Mouse (Mus musculus) liver, embryonic 15.5 days (tissue): ENCODE data around the gene Tpm3. TPM values are rescaled to one million over a fixed set of nuclear protein-coding genes. Genes with fewer than 3 reads are reported as not detected.
"Not testable (repeated sequence)": the region's sequence is repeated elsewhere in the genome, so short reads cannot be mapped to it uniquely, and the experiment has no call there.

ENCODE experiments used
- ATAC-seq: fragments of 200-750 bp; cut with Nextera tagmentation; 2 replicates; pipeline ENCODE4 v1.8.0; 2017; ENCODE audit warnings: moderate number of reproducible peaks, mild to moderate bottlenecking, moderate library complexity; ENCODE audit not compliant: insufficient read depth
- H3K27ac ChIP-seq: fragments of 300-500 bp; sonication (generic); replicated peaks from 2 replicates; pipeline ENCODE4 v1.5.1; 2015; ENCODE audit warnings: mild to moderate bottlenecking, inconsistent platforms
- H3K27me3 ChIP-seq: fragments of 300-500 bp; sonication (generic); 2 replicates; pipeline ENCODE4 v1.6.1; 2015; ENCODE audit warnings: mild to moderate bottlenecking, inconsistent platforms
- H3K36me3 ChIP-seq: fragments of 300-500 bp; sonication (generic); replicated peaks from 2 replicates; pipeline ENCODE4 v1.6.1; 2015; ENCODE audit warnings: moderate library complexity, mild to moderate bottlenecking, inconsistent platforms
- H3K4me1 ChIP-seq: fragments of 300-500 bp; sonication (generic); replicated peaks from 2 replicates; pipeline ENCODE4 v1.6.1; 2015; ENCODE audit warnings: inconsistent platforms
- H3K4me2 ChIP-seq: fragments of 300-500 bp; sonication (generic); 2 replicates; pipeline ENCODE4 v1.6.1; 2015; ENCODE audit warnings: moderate library complexity, mild to moderate bottlenecking, inconsistent platforms
- H3K4me3 ChIP-seq: fragments of 300-500 bp; sonication (generic); replicated peaks from 2 replicates; pipeline ENCODE4 v1.5.1; 2015; ENCODE audit warnings: mild to moderate bottlenecking, inconsistent platforms
- H3K9ac ChIP-seq: fragments of 300-500 bp; sonication (generic); 2 replicates; pipeline ENCODE4 v1.6.1; 2015; ENCODE audit warnings: moderate library complexity, mild to moderate bottlenecking, inconsistent platforms
- H3K9me3 ChIP-seq: fragments of 300-500 bp; sonication (generic); replicated peaks from 2 replicates; pipeline ENCODE4 v1.6.1; 2016; ENCODE audit warnings: inconsistent platforms
- WGBS: fragments of 180-500 bp; shearing (Covaris S2); methylation state at CpG from one replicate; pipeline ENCODE4 v1.1.7; 2015; ENCODE audit warnings: mixed read lengths; ENCODE audit not compliant: insufficient replicate concordance; 5-methylcytosine and 5-hydroxymethylcytosine counted together
- polyA plus RNA-seq: library from polyadenylated mRNA; unstranded; fragments of >200 nt; fragmentation: Nextera tagmentation; extraction: Ambion mirVana; gene quantifications from 2 replicates; pipeline ENCODE4 v1.2.1, GENCODE M21; 2015

Tpm3 gene
- polyA plus RNA-seq, 1 experiment from 2014 or later: 185 TPM

GRCm38 (mm10) chr3:90114342-90114741, 41.9 kb downstream of the Tpm3 start:
- Histone ChIP-seq H3K4me1 (no peaks in the 10 kb centered on the region), H3K9me3 (no peaks in the 10 kb centered on the region), H3K27me3 (no peaks in the 10 kb centered on the region), H3K36me3 (no peaks in the 10 kb centered on the region), H3K27ac (no peak overlapping the region), H3K9ac (no peak overlapping the region), H3K4me3 (no peak overlapping the region), H3K4me2 (no peak overlapping the region)
- ATAC-seq: no peak
- WGBS: 65% methylated on average over 2 of the region's 2 CpGs

DNA sequence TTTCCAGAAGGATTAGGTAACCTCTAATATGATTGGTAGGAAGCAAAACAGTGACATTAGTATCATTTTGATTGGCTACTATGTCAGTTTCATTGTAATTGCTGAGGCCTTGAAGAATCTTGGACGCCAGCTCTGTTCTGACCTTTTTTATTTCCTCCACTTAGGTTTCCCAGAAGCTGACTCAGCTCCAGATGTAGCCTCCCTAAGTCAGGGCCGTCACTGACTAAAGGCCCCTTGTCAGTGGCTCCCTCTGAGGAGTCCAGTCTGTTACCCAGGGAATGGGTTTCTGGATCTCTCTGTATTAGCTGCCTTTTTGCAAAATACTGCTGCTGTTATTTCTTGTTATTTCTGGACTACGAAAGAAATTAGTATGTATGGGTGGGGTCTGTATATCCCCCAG, 43.1 kb downstream of the Tpm3 start:
- H3K27me3 ChIP-seq: no peaks in the 10 kb centered on the region
- H3K4me1 ChIP-seq: no peaks in the 10 kb centered on the region
- no peaks in the 10 kb centered on the region for H3K9me3 ChIP-seq
- no peak for ATAC-seq
- no peak overlapping the region for H3K27ac ChIP-seq
- H3K9ac ChIP-seq: no peak overlapping the region
- no peak overlapping the region for H3K4me2 ChIP-seq
- no peak overlapping the region for H3K4me3 ChIP-seq
- H3K36me3 ChIP-seq: no peaks in the 10 kb centered on the region
- WGBS: 56% methylated on average over 3 of the region's 3 CpGs

DNA sequence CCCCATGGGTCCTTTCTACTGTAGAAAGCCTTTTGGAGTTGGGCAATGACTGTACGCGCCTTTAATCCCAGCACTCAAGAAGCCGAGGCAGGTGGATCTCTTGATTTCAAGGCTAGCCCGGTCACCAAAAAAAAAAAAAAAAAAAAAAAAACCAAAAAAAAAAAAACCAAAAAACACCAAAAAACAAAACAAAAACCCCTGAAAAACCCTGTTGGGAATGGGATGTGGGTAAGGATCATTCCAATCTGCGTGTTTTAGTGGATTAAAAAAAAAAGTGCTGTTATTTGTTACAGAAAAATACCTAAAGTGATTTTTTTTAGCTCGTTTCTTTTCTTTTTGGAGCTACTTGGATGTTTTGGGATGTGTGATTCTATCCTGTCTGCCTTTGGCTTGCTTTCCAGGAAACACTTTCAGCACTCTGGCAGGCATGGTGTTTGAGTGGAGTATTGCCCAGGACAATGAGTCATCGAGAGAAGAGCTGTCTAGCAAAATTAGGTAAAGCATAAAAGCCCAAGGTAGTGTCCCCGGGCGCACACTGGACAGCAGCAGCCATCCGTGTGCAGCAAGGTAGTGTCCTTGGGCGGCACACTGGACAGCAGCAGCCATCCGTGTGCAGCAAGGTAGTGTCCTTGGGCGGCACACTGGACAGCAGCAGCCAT, 45.8 kb downstream of the Tpm3 start:
- Histone ChIP-seq H3K36me3 (no peaks in the 10 kb centered on the region), H3K9ac (no peak overlapping the region), H3K4me1 (no peaks in the 10 kb centered on the region), H3K9me3 (no peaks in the 10 kb centered on the region), H3K4me2 (no peak overlapping the region), H3K4me3 (no peak overlapping the region), H3K27ac (no peak overlapping the region), H3K27me3 (no peaks in the 10 kb centered on the region)
- no peak for ATAC-seq
- 76% methylated on average over 13 of the region's 13 CpGs for WGBS

DNA sequence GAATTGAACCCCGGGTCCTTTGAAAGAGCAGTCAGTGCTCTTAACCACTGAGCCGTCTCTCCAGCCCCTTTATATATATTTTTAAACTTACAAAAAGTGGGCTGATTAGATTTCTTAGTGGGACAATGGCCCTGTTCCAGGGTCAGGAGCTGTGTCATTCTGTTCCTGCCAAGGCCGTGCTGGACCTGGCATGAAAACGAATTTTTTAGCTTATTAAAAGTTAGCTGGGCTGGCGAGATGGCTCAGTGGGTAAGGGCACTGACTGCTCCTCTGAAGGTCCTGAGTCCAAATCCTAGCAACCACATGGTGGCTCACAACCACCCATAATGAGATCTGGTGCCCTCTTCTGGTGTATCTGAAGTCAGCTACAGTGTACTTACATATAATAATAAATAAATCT, 49.6 kb downstream of the Tpm3 start:
- not testable (repeated sequence) for H3K9me3 ChIP-seq, H3K27me3 ChIP-seq, H3K4me3 ChIP-seq, H3K36me3 ChIP-seq, H3K4me2 ChIP-seq, ATAC-seq, H3K4me1 ChIP-seq, H3K9ac ChIP-seq, H3K27ac ChIP-seq
- WGBS: 60% methylated on average over 5 of the region's 5 CpGs

- 36% methylated on average over 5 of the region's 5 CpGs for WGBS
- Histone ChIP-seq H3K27me3 (no peaks in the 10 kb centered on the region), H3K4me3 (no peak overlapping the region), H3K36me3 (no peaks in the 10 kb centered on the region), H3K4me2 (no peak overlapping the region), H3K9me3 (no peaks in the 10 kb centered on the region), H3K9ac (no peak overlapping the region), H3K27ac (no peak overlapping the region), H3K4me1 (no peaks in the 10 kb centered on the region)
- no peak for ATAC-seq
Observed at GRCm38 (mm10) chr3:90125710-90126109, 53.3 kb downstream of the Tpm3 start.

- Histone ChIP-seq H3K27ac (no peak overlapping the region), H3K4me3 (no peak overlapping the region), H3K9me3 (no peaks in the 10 kb centered on the region), H3K4me1 (no peaks in the 10 kb centered on the region), H3K27me3 (no peaks in the 10 kb centered on the region), H3K4me2 (no peak overlapping the region), H3K36me3 (no peaks in the 10 kb centered on the region), H3K9ac (no peak overlapping the region)
- WGBS: 85% methylated on average over 6 of the region's 6 CpGs
- no peak for ATAC-seq
Observed at GRCm38 (mm10) chr3:90127881-90128280, 55.4 kb downstream of the Tpm3 start.

DNA sequence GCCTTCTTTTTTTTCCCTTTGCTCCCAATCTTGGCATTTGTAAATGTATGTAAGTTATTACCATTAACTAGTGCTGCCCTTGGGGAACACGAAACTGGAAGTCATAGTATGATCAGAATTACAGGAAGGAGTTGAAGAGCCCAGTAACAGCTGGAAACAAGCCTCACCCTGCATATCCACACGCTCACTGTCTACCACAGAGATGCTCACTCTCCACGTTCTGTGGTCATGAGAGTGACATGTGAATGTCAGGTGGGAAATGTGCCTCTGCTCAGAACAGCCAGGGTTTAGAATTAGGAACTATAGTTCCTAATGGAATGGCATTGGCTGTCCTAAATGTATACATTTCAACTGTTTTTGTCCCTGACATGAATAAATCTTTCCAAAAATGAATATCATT, 60.3 kb downstream of the Tpm3 start:
- Histone ChIP-seq H3K27ac (no peak overlapping the region), H3K9ac (no peak overlapping the region), H3K4me1 (no peaks in the 10 kb centered on the region), H3K4me2 (no peak overlapping the region), H3K9me3 (no peaks in the 10 kb centered on the region), H3K27me3 (no peaks in the 10 kb centered on the region), H3K4me3 (no peak overlapping the region), H3K36me3 (no peaks in the 10 kb centered on the region)
- 40% methylated on average over 3 of the region's 3 CpGs for WGBS
- no peak for ATAC-seq

GRCm38 (mm10) chr3:90133331-90133730, 60.9 kb downstream of the Tpm3 start:
- Histone ChIP-seq H3K27ac (no peak overlapping the region), H3K4me2 (no peak overlapping the region), H3K9me3 (no peaks in the 10 kb centered on the region), H3K9ac (no peak overlapping the region), H3K36me3 (no peaks in the 10 kb centered on the region), H3K27me3 (no peaks in the 10 kb centered on the region), H3K4me3 (no peak overlapping the region), H3K4me1 (no peaks in the 10 kb centered on the region)
- ATAC-seq: no peak
- WGBS: 68% methylated on average over 1 of the region's 1 CpGs

DNA sequence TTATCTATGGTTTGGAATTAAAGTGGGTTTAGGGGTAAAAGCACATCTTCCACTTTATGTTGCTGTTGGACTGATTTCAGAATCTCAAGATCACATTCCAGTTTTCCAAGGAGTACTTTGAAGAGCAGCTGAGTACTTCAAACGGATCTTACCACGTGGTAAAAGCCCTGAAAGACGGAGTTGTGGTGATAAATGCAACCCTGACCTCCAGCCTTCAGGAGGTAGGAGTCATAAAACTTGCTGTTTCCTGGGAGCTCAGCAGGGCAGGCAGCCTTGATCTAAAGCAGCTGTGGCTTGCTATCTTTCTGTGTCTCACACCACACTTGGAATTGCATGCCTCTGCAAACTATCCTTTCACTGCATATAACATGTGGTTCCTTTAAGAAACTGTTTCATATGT, 62.0 kb downstream of the Tpm3 start:
- H3K36me3 ChIP-seq: no peaks in the 10 kb centered on the region
- H3K9me3 ChIP-seq: no peaks in the 10 kb centered on the region
- no peak overlapping the region for H3K4me3 ChIP-seq
- H3K27ac ChIP-seq: no peak overlapping the region
- ATAC-seq: no peak
- WGBS: 40% methylated on average over 3 of the region's 3 CpGs
- H3K9ac ChIP-seq: no peak overlapping the region
- H3K27me3 ChIP-seq: no peaks in the 10 kb centered on the region
- no peaks in the 10 kb centered on the region for H3K4me1 ChIP-seq
- no peak overlapping the region for H3K4me2 ChIP-seq

DNA sequence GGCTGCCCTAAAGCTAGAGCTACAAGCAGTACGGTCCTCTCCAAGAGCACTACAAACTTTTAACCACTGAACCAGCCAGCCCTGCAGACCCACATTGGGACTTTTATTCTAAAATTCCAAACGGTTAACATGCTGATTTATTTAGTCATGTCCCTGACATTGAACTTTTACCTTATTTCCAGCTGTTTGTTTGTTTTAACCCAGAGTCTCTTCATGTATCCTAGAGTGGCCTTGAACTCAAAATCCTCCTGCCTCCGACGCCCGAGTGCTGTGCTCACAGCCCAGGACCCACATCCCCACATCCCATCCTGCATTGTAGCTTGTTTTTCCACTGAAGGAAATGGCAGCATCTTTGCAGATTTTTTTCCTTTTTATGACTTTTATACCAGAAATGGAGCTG, 62.5 kb downstream of the Tpm3 start:
- WGBS: 69% methylated on average over 5 of the region's 5 CpGs
- Histone ChIP-seq H3K36me3 (no peaks in the 10 kb centered on the region), H3K4me2 (no peak overlapping the region), H3K27ac (no peak overlapping the region), H3K9ac (no peak overlapping the region), H3K4me3 (no peak overlapping the region), H3K9me3 (no peaks in the 10 kb centered on the region), H3K4me1 (no peaks in the 10 kb centered on the region), H3K27me3 (no peaks in the 10 kb centered on the region)
- no peak for ATAC-seq

GRCm38 (mm10) chr3:90136660-90137059, 64.2 kb downstream of the Tpm3 start:
- no peak overlapping the region for H3K9ac ChIP-seq
- H3K4me2 ChIP-seq: no peak overlapping the region
- no peak overlapping the region for H3K27ac ChIP-seq
- WGBS: 41% methylated on average over 13 of the region's 13 CpGs
- H3K4me3 ChIP-seq: no peak overlapping the region
- H3K4me1 ChIP-seq: no peaks in the 10 kb centered on the region
- no peaks in the 10 kb centered on the region for H3K9me3 ChIP-seq
- no peaks in the 10 kb centered on the region for H3K27me3 ChIP-seq
- no peak for ATAC-seq
- H3K36me3 ChIP-seq: no peaks in the 10 kb centered on the region

DNA sequence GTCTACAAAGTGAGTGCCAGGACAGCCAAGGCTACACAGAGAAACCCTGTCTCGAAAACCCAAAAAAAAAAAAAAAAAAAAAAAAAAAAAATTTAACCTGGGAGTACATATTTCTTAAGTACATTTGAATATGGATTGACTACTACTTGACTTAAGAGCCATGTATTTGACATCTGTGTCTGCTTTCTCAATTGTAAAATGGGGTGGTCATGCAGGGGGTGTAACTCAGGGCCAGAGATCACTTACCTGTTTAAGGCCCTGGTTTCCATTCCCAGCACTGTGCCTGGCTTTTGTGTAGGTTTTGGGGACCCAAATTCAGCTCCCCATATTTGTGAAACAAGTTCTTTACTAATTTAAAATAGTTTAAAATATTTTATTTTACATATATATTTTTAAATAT, 65.2 kb downstream of the Tpm3 start:
- Histone ChIP-seq H3K9me3 (no peaks in the 10 kb centered on the region), H3K27ac (no peak overlapping the region), H3K9ac (no peak overlapping the region), H3K4me2 (no peak overlapping the region), H3K4me1 (no peaks in the 10 kb centered on the region), H3K4me3 (no peak overlapping the region), H3K27me3 (no peaks in the 10 kb centered on the region), H3K36me3 (no peaks in the 10 kb centered on the region)
- no peak for ATAC-seq
- 50% methylated on average over 1 of the region's 1 CpGs for WGBS
